Mouse (Mus musculus) hindbrain, embryonic 14.5 days (tissue): Measurements from ENCODE around the gene Eefsec. TPM values are rescaled to one million over a fixed set of nuclear protein-coding genes. Genes with fewer than 3 reads are reported as not detected.

Experiments used
- ATAC-seq: fragments of 200-750 bp; cut with Nextera tagmentation; 2 replicates; pipeline ENCODE4 v1.8.0; 2017; ENCODE audit warnings: moderate number of reproducible peaks, mild to moderate bottlenecking, moderate TSS enrichment, moderate library complexity; ENCODE audit not compliant: low FRiP score
- DNase-seq: peaks from one replicate; pipeline ENCODE4 v3.0.0-alpha.2; 2015; ENCODE audit warnings: low spot score
- H3K27ac ChIP-seq: fragments of 300-500 bp; sonication (generic); 2 replicates; pipeline ENCODE4 v1.5.1; 2014; ENCODE audit warnings: mild to moderate bottlenecking, moderate library complexity
- H3K27me3 ChIP-seq: fragments of 300-500 bp; sonication (generic); 2 replicates; pipeline ENCODE4 v1.6.1; 2014; ENCODE audit warnings: mild to moderate bottlenecking, low read length, mixed read lengths; ENCODE audit not compliant: control insufficient read depth, insufficient read depth
- H3K36me3 ChIP-seq: fragments of 300-500 bp; sonication (generic); replicated peaks from 2 replicates; pipeline ENCODE4 v1.6.1; 2014; ENCODE audit not compliant: control insufficient read depth, insufficient read depth
- H3K4me1 ChIP-seq: fragments of 300-500 bp; sonication (generic); replicated peaks from 2 replicates; pipeline ENCODE4 v1.6.1; 2014; ENCODE audit warnings: antibody characterized with exemption, low read length, mixed read lengths; ENCODE audit not compliant: control insufficient read depth, insufficient read depth
- H3K4me2 ChIP-seq: fragments of 300-500 bp; sonication (generic); replicated peaks from 2 replicates; pipeline ENCODE4 v1.6.1; 2014; ENCODE audit warnings: mild to moderate bottlenecking, moderate library complexity
- H3K4me3 ChIP-seq: fragments of 300-500 bp; sonication (generic); replicated peaks from 2 replicates; pipeline ENCODE4 v1.5.1; 2014; ENCODE audit warnings: mild to moderate bottlenecking, low read length
- H3K9ac ChIP-seq: fragments of 300-500 bp; sonication (generic); 2 replicates; pipeline ENCODE4 v1.6.1; 2014
- H3K9me3 ChIP-seq: fragments of 300-500 bp; sonication (generic); 2 replicates; pipeline ENCODE4 v1.6.1; 2016; ENCODE audit warnings: low read length; ENCODE audit not compliant: control insufficient read depth
- WGBS: fragments of 180-500 bp; shearing (Covaris S2); extraction: QIAGEN DNeasy Blood & Tissue Kit; methylation state at CpG from one replicate; pipeline ENCODE4 v1.1.7; 2014; 5-methylcytosine and 5-hydroxymethylcytosine counted together
- polyA plus RNA-seq: library from polyadenylated mRNA; unstranded; fragments of >200 nt; fragmentation: Nextera tagmentation; extraction: Ambion mirVana; gene quantifications from 2 replicates; pipeline ENCODE4 v1.2.1, GENCODE M21; 2014

Eefsec gene
- polyA plus RNA-seq, 1 experiment from 2014 or later, result 28.9 TPM

DNA sequence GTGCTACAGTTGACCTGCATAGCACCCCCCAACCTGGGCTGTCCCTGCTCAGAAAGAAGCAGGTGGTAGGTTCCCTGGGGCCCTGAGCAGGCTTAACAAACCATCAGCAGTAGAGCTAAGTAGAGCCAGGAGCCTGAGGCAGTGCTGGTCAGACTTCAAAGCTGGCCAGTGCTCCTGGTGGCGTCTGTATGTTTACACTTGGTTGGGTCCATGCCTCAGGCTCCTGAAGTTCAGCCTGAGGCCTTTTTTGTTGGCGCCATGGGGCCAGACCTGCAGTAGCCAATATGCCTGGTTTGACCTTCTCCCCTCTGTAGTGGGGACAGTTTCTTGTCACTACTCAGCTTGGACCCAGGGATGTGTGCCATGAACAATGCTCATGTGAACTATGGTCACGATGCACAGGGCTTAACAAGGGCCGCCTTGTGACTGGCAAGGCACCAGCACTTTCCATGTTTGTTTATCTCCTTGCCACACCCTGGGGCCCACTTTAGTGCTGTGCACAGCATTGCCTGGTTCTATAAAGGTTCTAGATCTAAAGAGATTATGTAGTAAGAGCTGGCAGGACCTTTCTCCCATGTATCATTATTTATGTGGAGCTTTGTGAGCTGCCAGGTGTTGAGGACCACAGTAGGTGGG lies 153.9 kb downstream of the Eefsec start:
- Histone ChIP-seq H3K4me3 (no peak overlapping the region), H3K9ac (no peak overlapping the region), H3K27me3 (no peaks in the 10 kb centered on the region), H3K4me1 (no peaks in the 10 kb centered on the region), H3K9me3 (no peaks in the 10 kb centered on the region), H3K4me2 (no peak overlapping the region), H3K36me3 (0 out of 2 replicates have a peak, but pooled peaks cover 3% of the 10 kb centered on the region), H3K27ac (no peak overlapping the region)
- WGBS, result 86% methylated on average over 4 of the region's 4 CpGs
- DNase-seq (no peak), ATAC-seq (no peak)

DNA sequence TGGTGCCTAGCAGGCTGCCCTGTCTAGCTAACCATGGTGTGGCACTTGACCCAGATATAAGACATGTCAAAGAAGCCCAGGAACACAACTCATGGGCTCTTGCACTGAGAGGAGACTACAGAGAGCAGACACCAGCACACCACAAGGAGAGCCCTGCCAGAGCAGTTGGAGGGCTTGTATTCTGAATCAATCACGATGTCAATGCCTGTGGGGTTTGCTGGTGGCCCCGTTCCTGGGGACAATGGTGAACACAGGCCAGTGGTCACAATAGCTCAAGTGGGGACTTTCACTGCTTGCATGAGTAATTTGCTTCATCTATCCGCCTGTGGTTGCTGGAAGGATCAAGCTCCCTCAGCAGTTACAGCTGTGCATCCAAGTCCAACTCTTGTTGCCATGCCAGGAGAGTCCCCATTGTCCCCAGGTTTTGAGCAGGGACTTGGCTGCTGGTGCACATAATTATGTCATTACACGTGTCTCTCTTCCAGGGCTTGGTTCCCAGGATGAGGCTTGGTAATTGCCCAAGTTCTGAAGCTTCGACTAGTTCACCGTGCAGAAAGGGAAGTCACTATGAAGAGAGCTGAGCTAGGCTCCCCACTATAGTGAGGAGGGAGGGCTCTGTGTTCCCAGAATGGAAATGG lies 156.1 kb downstream of the Eefsec start:
- peak; percentile 66 for DNase-seq

DNA sequence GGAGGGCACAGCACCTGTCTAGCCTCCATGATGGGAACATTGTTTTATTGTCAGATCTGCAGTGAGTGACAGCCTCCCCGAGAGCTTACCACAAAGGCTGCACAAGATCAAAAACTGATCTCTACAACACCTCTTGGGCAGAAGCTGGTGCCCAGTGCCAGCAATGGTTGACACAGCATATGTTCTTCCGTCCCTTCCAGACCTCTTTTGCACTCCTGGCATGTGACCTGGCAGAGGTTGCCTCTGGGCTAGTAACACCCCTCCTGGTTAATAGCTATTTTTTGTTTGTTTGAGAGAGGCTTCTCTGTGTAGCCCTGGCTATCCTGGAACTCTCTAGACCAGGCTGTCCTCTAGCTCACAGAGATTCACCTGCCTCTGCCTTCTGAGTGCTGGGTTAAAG lies 168.2 kb downstream of the Eefsec start:
- Histone ChIP-seq H3K9ac (no peak overlapping the region), H3K27me3 (no peaks in the 10 kb centered on the region), H3K36me3 (no peaks in the 10 kb centered on the region), H3K9me3 (no peaks in the 10 kb centered on the region), H3K4me1 (no peaks in the 10 kb centered on the region), H3K4me2 (no peak overlapping the region), H3K27ac (no peak overlapping the region), H3K4me3 (no peak overlapping the region)
- DNase-seq (no peak), ATAC-seq (no peak)
- WGBS, result 79% methylated on average over 2 of the region's 2 CpGs

More for the DNA sequence above, 156.1 kb downstream of the Eefsec start:
- Histone ChIP-seq H3K27ac (no peak overlapping the region), H3K4me2 (no peak overlapping the region), H3K9ac (no peak overlapping the region), H3K9me3 (no peaks in the 10 kb centered on the region), H3K27me3 (no peaks in the 10 kb centered on the region), H3K36me3 (no peaks in the 10 kb centered on the region), H3K4me3 (no peak overlapping the region), H3K4me1 (no peaks in the 10 kb centered on the region)
- 50% methylated on average over 6 of the region's 6 CpGs for WGBS
- peak; percentile 80 for ATAC-seq

DNA sequence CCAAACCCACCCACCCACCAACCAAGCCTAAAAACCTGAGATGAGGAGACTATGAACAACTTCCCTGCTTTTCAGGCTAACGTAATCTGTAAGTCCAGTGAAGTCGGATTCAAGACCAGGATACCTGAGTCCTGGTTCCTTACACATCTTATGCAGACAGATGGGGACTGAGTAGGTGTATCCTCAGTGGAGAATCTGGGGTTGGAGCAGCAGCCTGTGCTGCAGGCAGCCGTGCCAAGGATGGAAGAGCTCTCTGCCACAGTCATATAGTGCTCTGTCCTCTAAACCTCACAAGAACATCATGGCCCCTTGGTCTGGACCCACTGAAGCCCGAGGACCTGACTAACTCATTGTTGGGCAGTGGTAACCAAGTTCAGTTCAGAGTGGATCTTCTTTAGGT lies 169.1 kb downstream of the Eefsec start:
- no peaks in the 10 kb centered on the region for H3K4me1 ChIP-seq
- no peak overlapping the region for H3K9ac ChIP-seq
- ATAC-seq, result no peak
- no peak overlapping the region for H3K4me2 ChIP-seq
- DNase-seq, result no peak
- H3K27me3 ChIP-seq, result no peaks in the 10 kb centered on the region
- WGBS, result 92% methylated on average over 4 of the region's 4 CpGs
- no peak overlapping the region for H3K27ac ChIP-seq
- H3K4me3 ChIP-seq, result no peak overlapping the region
- H3K9me3 ChIP-seq, result no peaks in the 10 kb centered on the region
- H3K36me3 ChIP-seq, result no peaks in the 10 kb centered on the region

DNA sequence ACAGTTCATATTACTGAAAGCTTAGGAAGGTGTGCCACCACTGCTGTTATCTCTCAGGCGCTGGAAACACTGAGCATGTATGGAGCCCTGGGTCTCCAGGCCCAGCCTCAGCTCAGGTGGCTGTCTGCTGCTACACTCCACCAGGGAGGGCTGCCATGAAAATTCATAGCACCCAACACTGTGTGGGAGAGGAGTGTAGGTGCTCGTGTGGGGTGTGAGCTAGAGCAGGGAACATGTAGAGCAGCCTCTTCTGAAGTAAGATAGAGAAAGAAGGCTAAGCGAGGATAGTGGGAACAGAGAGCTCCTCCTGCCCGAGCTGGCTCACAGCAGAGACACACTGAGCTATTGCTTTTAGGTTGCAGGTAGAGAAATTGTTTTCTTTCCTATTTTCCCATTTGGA lies 170.1 kb downstream of the Eefsec start:
- no peak overlapping the region for H3K9ac ChIP-seq
- no peaks in the 10 kb centered on the region for H3K27me3 ChIP-seq
- ATAC-seq (no peak), DNase-seq (no peak)
- no peak overlapping the region for H3K4me2 ChIP-seq
- WGBS, result 89% methylated on average over 4 of the region's 4 CpGs
- H3K36me3 ChIP-seq, result no peaks in the 10 kb centered on the region
- H3K4me1 ChIP-seq, result no peaks in the 10 kb centered on the region
- H3K9me3 ChIP-seq, result no peaks in the 10 kb centered on the region
- no peak overlapping the region for H3K27ac ChIP-seq
- H3K4me3 ChIP-seq, result no peak overlapping the region

DNA sequence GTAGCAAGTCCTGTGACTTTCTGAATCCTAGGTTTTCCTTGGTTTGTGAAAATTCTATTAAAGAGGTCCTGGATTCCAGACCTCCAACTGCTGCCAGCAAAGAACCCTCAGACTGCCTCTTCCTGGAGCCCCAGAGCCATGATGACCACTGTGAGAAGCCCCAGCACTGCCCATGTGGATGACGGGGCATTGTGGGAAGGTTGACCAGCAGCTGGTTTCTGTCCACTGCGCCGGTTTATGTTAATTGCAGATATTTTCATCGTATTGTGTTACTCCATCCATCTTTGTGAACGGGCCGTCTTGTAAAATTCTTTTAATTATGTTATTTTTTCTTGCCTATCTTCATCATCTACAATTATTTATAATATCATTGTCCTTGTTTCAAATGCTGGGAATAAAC lies 171.7 kb downstream of the Eefsec start:
- 91% methylated on average over 6 of the region's 6 CpGs for WGBS
- no peak overlapping the region for H3K27ac ChIP-seq
- no peaks in the 10 kb centered on the region for H3K27me3 ChIP-seq
- no peak overlapping the region for H3K9ac ChIP-seq
- H3K4me3 ChIP-seq, result no peak overlapping the region
- DNase-seq (no peak), ATAC-seq (no peak)
- H3K4me1 ChIP-seq, result no peaks in the 10 kb centered on the region
- no peaks in the 10 kb centered on the region for H3K9me3 ChIP-seq
- H3K4me2 ChIP-seq, result no peak overlapping the region
- no peaks in the 10 kb centered on the region for H3K36me3 ChIP-seq

DNA sequence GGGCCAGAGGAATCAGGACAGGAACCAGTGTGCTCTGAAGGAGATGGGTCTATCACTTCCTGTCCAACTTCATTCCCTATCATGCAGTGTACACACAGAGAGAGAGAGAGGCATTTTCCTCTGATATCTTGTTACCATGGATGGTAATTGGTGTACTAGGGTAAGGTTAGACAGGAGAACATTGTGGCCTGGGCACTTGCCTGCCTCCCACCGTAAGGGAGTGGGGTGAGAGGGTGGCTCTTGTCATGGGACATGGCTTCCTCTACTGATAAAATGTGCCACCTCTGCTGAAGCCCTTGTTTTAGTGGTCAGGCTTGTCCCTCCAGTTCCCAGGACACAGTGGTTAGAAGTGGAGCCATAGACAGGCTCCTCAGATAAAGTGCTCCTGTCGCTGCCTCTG lies 178.4 kb downstream of the Eefsec start:
- Histone ChIP-seq H3K9ac (no peak overlapping the region), H3K27ac (no peak overlapping the region), H3K4me1 (no peaks in the 10 kb centered on the region), H3K4me2 (no peak overlapping the region), H3K9me3 (no peaks in the 10 kb centered on the region), H3K27me3 (no peaks in the 10 kb centered on the region), H3K4me3 (no peak overlapping the region), H3K36me3 (no peaks in the 10 kb centered on the region)
- ATAC-seq (no peak), DNase-seq (no peak)
- 98% methylated on average over 2 of the region's 2 CpGs for WGBS

DNA sequence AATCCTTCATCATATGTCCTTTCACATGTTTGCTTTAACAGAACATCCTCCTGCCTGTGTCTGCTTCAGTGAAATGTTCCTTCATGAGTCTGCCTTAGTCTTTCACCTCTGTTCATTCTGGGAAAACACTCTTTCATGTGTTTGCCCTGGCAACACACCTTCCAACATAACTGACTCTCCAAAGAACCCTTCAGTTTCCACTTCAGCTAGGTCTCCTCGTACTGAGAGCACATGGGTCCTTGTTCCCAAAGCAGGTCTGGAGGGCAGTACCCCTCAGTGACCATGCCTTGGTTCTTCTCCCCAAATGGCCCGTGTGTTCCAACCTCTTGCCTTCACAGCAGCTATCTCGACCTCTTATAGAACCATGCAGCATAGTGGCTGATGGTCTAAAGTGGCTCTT lies 179.3 kb downstream of the Eefsec start:
- no peak for ATAC-seq
- no peak overlapping the region for H3K4me2 ChIP-seq
- WGBS, result 91% methylated on average over 3 of the region's 3 CpGs
- no peak for DNase-seq
- H3K27me3 ChIP-seq, result no peaks in the 10 kb centered on the region
- H3K27ac ChIP-seq, result no peak overlapping the region
- no peaks in the 10 kb centered on the region for H3K36me3 ChIP-seq
- H3K4me1 ChIP-seq, result no peaks in the 10 kb centered on the region; the same call in 1 of the 2 replicates
- H3K9me3 ChIP-seq, result no peaks in the 10 kb centered on the region
- H3K9ac ChIP-seq, result no peak overlapping the region
- no peak overlapping the region for H3K4me3 ChIP-seq

DNA sequence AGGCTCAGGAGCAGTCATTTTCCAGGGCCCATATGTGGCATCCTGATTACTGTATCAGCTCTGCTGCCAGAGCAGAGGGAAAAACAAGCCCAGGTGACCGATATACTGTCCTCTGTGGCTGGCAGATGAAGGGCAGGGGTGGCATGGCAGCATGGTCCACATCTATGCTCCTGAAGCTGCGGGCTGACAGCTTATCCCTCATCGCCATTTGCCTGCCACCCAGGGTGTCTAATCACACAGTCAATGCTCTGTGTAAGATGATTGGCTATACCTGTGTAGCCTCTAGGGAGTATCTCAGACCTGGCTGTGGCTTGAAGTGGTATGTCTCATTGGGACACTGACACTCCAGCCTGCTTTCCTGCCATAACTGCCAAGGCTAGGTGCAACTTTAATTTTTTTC lies 180.3 kb downstream of the Eefsec start:
- 83% methylated on average over 3 of the region's 3 CpGs for WGBS
- Histone ChIP-seq H3K9ac (no peak overlapping the region), H3K4me1 (no peaks in the 10 kb centered on the region; the same call in 1 of the 2 replicates), H3K4me3 (no peak overlapping the region), H3K36me3 (no peaks in the 10 kb centered on the region), H3K4me2 (no peak overlapping the region), H3K9me3 (no peaks in the 10 kb centered on the region), H3K27ac (no peak overlapping the region), H3K27me3 (no peaks in the 10 kb centered on the region)
- ATAC-seq, result no peak
- DNase-seq, result no peak
